10 mouse cellular contexts compared by ENCODE assay signal in the genomic region with DNA sequence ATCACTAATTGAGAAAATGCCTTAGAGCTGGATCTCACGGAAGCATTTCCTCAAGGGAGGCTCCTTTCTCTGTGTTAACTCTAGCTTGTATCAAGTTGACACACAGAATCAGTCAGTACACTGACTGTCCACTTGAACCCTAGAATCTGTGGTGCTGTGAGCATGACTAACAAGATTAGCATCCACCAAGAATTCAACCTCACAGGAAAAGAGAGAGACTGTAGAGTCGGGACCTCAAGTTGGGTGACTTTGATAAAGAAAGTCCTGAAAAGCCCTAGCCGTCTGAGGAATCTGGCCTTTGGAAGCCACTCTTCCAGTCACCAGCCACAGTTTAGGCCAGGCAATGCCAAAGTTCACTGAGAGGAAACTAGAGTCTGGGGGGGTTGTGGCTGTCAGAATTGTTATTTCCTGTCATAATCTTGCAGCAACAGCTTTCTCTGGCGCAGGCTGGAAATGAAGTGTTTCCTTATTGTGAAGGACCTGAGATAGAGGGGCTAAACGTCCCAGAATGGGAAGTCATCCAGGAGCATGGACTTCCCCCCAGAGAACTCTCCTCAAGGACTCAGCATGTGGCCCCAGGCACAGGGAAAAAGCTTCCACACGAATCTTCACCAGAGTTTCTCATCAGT.
DNase-seq lines count a peak whose midpoint lies in the region; ATAC-seq and TF ChIP-seq lines count a peak whose summit lies in the region.
"Had no signal": no experiment of that assay in that cellular context is flagged by ENCODE, and none has a peak within 500 bp of the region (broad histone marks: within the 10 kb centered on the region; RNA-seq: fewer than 3 reads in every experiment).

No protein-coding gene starts in this region.

- ATAC-seq in heart, embryonic 15.5 days (replicated peaks; ENCODE audit: insufficient number of reproducible peaks, insufficient read depth, low FRiP score, low read depth) = peak; percentile 32; the same call in 1 of the 2 replicates
- ATAC-seq in stomach, postnatal 0 days (ENCODE audit: low FRiP score, low TSS enrichment) = 0 out of 2 replicates have a peak, but pooled peaks have one; percentile 30
- ATAC-seq in hindbrain, embryonic 16.5 days = no peak

- H3K9me3 ChIP-seq in heart, embryonic 15.5 days (replicated peaks) = no peaks in the 10 kb centered on the region
- no peaks in the 10 kb centered on the region for H3K9me3 ChIP-seq in stomach, postnatal 0 days (ENCODE audit: control insufficient read depth, low read length)
- no peaks in the 10 kb centered on the region for H3K9me3 ChIP-seq in hindbrain, embryonic 16.5 days (ENCODE audit: control insufficient read depth, low read length)
- H3K9me3 ChIP-seq: hindbrain, embryonic 13.5 days had no signal

- peaks cover 14% of the 10 kb centered on the region for H3K4me1 ChIP-seq in thymus, adult 2 months (replicated peaks; ENCODE audit: control insufficient read depth, insufficient read depth, low read length)
- peaks cover 11% of the 10 kb centered on the region for H3K4me1 ChIP-seq in heart, embryonic 15.5 days (replicated peaks)
- no peaks in the 10 kb centered on the region; the same call in 1 of the 2 replicates for H3K4me1 ChIP-seq in stomach, postnatal 0 days (replicated peaks; ENCODE audit: control insufficient read depth, insufficient read depth)
- no peaks in the 10 kb centered on the region for H3K4me1 ChIP-seq in hindbrain, embryonic 16.5 days (ENCODE audit: control insufficient read depth, insufficient read depth, low read depth, low read length)
- H3K4me1 ChIP-seq: hindbrain, embryonic 13.5 days had no signal

- intact Hi-C loops in left cerebral cortex, postnatal 36 days (cut with DNase I) = no loop called here

- H3K9ac ChIP-seq in heart, embryonic 15.5 days = no peak overlapping the region
- H3K9ac ChIP-seq in stomach, postnatal 0 days (ENCODE audit: low read length) = no peak overlapping the region
- no peak overlapping the region for H3K9ac ChIP-seq in hindbrain, embryonic 16.5 days (ENCODE audit: low read depth, low read length)
- H3K9ac ChIP-seq: hindbrain, embryonic 13.5 days; liver, embryonic 14.5 days had no signal

- H3K4me2 ChIP-seq in heart, embryonic 15.5 days = no peak overlapping the region
- no peak overlapping the region for H3K4me2 ChIP-seq in stomach, postnatal 0 days (replicated peaks; ENCODE audit: low read depth)
- H3K4me2 ChIP-seq in hindbrain, embryonic 16.5 days (ENCODE audit: low read length) = no peak overlapping the region
- H3K4me2 ChIP-seq: hindbrain, embryonic 13.5 days had no signal

- peak; percentile 12 for DNase-seq in thymus, adult 2 months
- no peak for DNase-seq in thymus, postnatal 25 days
- DNase-seq in kidney, postnatal 36 days = peak; percentile 67 to 74
- DNase-seq in stomach, postnatal 0 days (ENCODE audit: low spot score) = no peak
- no peak for DNase-seq in left cerebral cortex, postnatal 36 days (ENCODE audit: low spot score in 2 of 2)
- no peak for DNase-seq in gastrocnemius, postnatal 4 days (ENCODE audit: low spot score in 2 of 2)

- WGBS in thymus, adult 2 months = 24% methylated on average over 6 of the region's 6 CpGs
- WGBS in heart, embryonic 15.5 days = 28% methylated on average over 6 of the region's 6 CpGs
- 35% methylated on average over 6 of the region's 6 CpGs for WGBS in stomach, postnatal 0 days
- WGBS in hindbrain, embryonic 16.5 days = 53% methylated on average over 6 of the region's 6 CpGs

- no peaks in the 10 kb centered on the region for H3K27me3 ChIP-seq in thymus, adult 2 months (ENCODE audit: control insufficient read depth, insufficient read depth, low read length)
- peaks cover 44% of the 10 kb centered on the region for H3K27me3 ChIP-seq in heart, embryonic 15.5 days
- H3K27me3 ChIP-seq in stomach, postnatal 0 days (ENCODE audit: control insufficient read depth, insufficient read depth, low read length) = no peaks in the 10 kb centered on the region
- H3K27me3 ChIP-seq in hindbrain, embryonic 16.5 days (replicated peaks; ENCODE audit: control insufficient read depth, insufficient read depth, low read length) = no peaks in the 10 kb centered on the region; the same call in 1 of the 2 replicates

- no peak for TF ChIP-seq CTCF in thymus, adult 2 months (IDR thresholded peaks at IDR 0.05; ENCODE audit: borderline replicate concordance, control insufficient read depth, extremely low read depth, insufficient read depth, low read length, poor library complexity)
- no peak for TF ChIP-seq CTCF in stomach, postnatal 0 days (IDR thresholded peaks at IDR 0.05; ENCODE audit: low read depth)

- TF ChIP-seq POLR2A in thymus, adult 2 months (IDR thresholded peaks at IDR 0.05; ENCODE audit: control insufficient read depth, extremely low read depth, insufficient read depth, low read length, poor library complexity) = no peak

- no peak overlapping the region for H3K27ac ChIP-seq in thymus, adult 2 months (ENCODE audit: control insufficient read depth, insufficient read depth, low read length)
- peak overlapping the region; percentile 18; the same call in 1 of the 2 replicates for H3K27ac ChIP-seq in heart, embryonic 15.5 days
- no peak overlapping the region for H3K27ac ChIP-seq in stomach, postnatal 0 days (replicated peaks)
- no peak overlapping the region for H3K27ac ChIP-seq in hindbrain, embryonic 16.5 days (ENCODE audit: low read depth, low read length)
- H3K27ac ChIP-seq: hindbrain, embryonic 13.5 days; liver, embryonic 14.5 days had no signal

- H3K4me3 ChIP-seq in thymus, adult 2 months (ENCODE audit: control insufficient read depth, insufficient read depth, low read length) = no peak overlapping the region
- H3K4me3 ChIP-seq in heart, embryonic 15.5 days = no peak overlapping the region
- H3K4me3 ChIP-seq in stomach, postnatal 0 days (ENCODE audit: low read depth, low read length) = no peak overlapping the region
- H3K4me3 ChIP-seq in hindbrain, embryonic 16.5 days (ENCODE audit: low read length) = no peak overlapping the region
- H3K4me3 ChIP-seq: hindbrain, embryonic 13.5 days had no signal

- no peaks in the 10 kb centered on the region for H3K36me3 ChIP-seq in thymus, adult 2 months (ENCODE audit: control insufficient read depth, insufficient read depth, low read length)
- H3K36me3 ChIP-seq in heart, embryonic 15.5 days = no peaks in the 10 kb centered on the region
- H3K36me3 ChIP-seq in stomach, postnatal 0 days (ENCODE audit: control insufficient read depth, insufficient read depth, low read length) = no peaks in the 10 kb centered on the region
- no peaks in the 10 kb centered on the region for H3K36me3 ChIP-seq in hindbrain, embryonic 16.5 days (ENCODE audit: control insufficient read depth, insufficient read depth, low read length)
- H3K36me3 ChIP-seq: hindbrain, embryonic 13.5 days had no signal

- no peak for TF ChIP-seq EP300 in stomach, postnatal 0 days (optimal IDR thresholded peaks at IDR 0.05)

Comparison
In these comparisons a context has a peak if more than half of its experiments do, and no peak if none do; other contexts are left out.
1. DNase-seq: peak in thymus, adult 2 months (single experiment) and kidney, postnatal 36 days (2 of 2); none in thymus, postnatal 25 days (single experiment), stomach, postnatal 0 days (single experiment), left cerebral cortex, postnatal 36 days (0 of 2) and gastrocnemius, postnatal 4 days (0 of 2).